Mouse (Mus musculus) intestine, embryonic 16.5 days (tissue): Measurements from ENCODE around the gene Lin52. TPM values are rescaled to one million over a fixed set of nuclear protein-coding genes. Genes with fewer than 3 reads are reported as not detected.

ENCODE experiments used
- ATAC-seq: fragments of 200-750 bp; cut with Nextera tagmentation; 2 replicates; pipeline ENCODE4 v1.8.0; 2017; ENCODE audit warnings: moderate TSS enrichment, moderate library complexity
- H3K27ac ChIP-seq: fragments of 300-500 bp; sonication (generic); 2 replicates; pipeline ENCODE4 v1.5.1; 2014; ENCODE audit warnings: mild to moderate bottlenecking, low read length
- H3K27me3 ChIP-seq: fragments of 300-500 bp; sonication (generic); replicated peaks from 2 replicates; pipeline ENCODE4 v1.6.1; 2014; ENCODE audit warnings: low read length, control low read depth, mixed read lengths; ENCODE audit not compliant: control insufficient read depth, insufficient read depth
- H3K36me3 ChIP-seq: fragments of 300-500 bp; sonication (generic); 2 replicates; pipeline ENCODE4 v1.6.1; 2014; ENCODE audit warnings: low read length, control low read depth; ENCODE audit not compliant: control insufficient read depth, insufficient read depth
- H3K4me1 ChIP-seq: fragments of 300-500 bp; sonication (generic); 2 replicates; pipeline ENCODE4 v1.6.1; 2014; ENCODE audit warnings: low read length, control low read depth, mixed read lengths; ENCODE audit not compliant: control insufficient read depth, insufficient read depth
- H3K4me2 ChIP-seq: fragments of 300-500 bp; sonication (generic); 2 replicates; pipeline ENCODE4 v1.6.1; 2014; ENCODE audit warnings: low read depth, low read length, control low read depth
- H3K4me3 ChIP-seq: fragments of 300-500 bp; sonication (generic); 2 replicates; pipeline ENCODE4 v1.5.1; 2014; ENCODE audit warnings: mild to moderate bottlenecking, low read length
- H3K9ac ChIP-seq: fragments of 300-500 bp; sonication (generic); 2 replicates; pipeline ENCODE4 v1.6.1; 2014; ENCODE audit warnings: low read depth, low read length
- H3K9me3 ChIP-seq: fragments of 300-500 bp; sonication (generic); 2 replicates; pipeline ENCODE4 v1.6.1; 2016; ENCODE audit warnings: low read length, control low read depth; ENCODE audit not compliant: control insufficient read depth
- WGBS: fragments of 180-500 bp; shearing (Covaris S2); extraction: QIAGEN DNeasy Blood & Tissue Kit; methylation state at CpG from one replicate; pipeline ENCODE4 v1.1.7; 2014; 5-methylcytosine and 5-hydroxymethylcytosine counted together
- polyA plus RNA-seq: library from polyadenylated mRNA; unstranded; fragments of >200 nt; fragmentation: Nextera tagmentation; extraction: Ambion mirVana; gene quantifications from 2 replicates; pipeline ENCODE4 v1.2.1, GENCODE M21; 2015

Gene Lin52
- polyA plus RNA-seq, 1 experiment from 2014 or later, result 14.7 TPM

DNA sequence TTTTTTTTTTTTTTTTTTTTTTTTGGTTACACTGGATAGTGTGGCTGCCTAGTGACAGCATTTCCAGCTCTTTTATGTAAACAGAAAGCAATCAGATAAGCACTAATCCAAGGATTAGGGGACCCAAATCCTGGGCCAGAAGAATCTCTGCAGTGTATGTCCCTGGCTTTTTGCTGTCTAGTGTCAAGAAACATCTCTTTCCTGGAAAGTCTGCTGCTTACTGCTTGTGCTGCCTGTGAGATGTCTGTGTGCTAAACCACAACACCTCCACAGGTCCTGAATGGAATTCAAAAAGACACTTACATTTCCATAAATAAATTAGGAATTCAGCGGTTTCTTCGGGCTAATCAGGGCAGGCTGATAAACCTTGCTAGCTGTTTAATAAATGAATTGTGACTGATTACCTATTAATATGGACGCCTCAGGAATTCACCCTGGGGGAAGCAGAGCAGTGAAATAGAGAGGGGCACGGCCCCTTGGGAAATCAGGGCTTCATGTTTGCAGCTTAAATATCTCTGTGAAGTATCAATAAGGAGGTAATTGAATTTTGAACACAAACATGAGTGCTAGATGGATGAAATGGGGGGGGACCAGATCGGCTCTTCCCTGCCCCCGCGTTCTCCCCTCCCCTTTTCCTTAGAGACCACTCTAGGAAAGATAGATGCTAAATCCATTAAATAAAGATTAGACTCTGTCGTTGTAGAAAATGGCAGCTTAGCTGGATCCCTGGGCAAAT is 49.5 kb downstream of the Lin52 start:
- 57% methylated on average over 8 of the region's 8 CpGs for WGBS

DNA sequence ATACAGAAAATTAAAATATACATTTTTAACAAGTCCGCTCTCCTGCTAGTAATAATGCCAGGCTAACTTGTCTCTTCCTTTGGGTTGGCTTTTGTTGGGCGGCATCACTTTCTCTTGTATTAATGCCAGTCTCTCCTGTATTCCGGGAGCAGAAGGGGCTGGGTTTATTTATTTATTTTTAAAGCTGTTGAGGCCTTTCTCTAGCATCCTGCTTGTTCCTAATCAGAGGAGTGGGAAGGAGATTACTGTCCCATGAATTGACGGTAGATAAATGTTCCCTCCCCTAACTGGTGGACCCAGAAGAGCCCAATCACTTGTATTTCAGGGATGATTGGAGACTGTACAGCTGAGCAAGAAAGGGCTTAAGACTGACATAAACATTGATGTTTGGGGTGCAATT is 50.1 kb downstream of the Lin52 start:
- H3K4me1 ChIP-seq, result no peaks in the 10 kb centered on the region
- H3K36me3 ChIP-seq, result no peaks in the 10 kb centered on the region
- no peak overlapping the region for H3K27ac ChIP-seq
- no peaks in the 10 kb centered on the region for H3K27me3 ChIP-seq
- WGBS, result 68% methylated on average over 4 of the region's 4 CpGs
- no peak overlapping the region for H3K4me3 ChIP-seq
- H3K4me2 ChIP-seq, result no peak overlapping the region
- H3K9me3 ChIP-seq, result no peaks in the 10 kb centered on the region
- H3K9ac ChIP-seq, result no peak overlapping the region
- ATAC-seq, result no peak

More for the DNA sequence above, 49.5 kb downstream of the Lin52 start:
- no peaks in the 10 kb centered on the region for H3K36me3 ChIP-seq
- H3K9me3 ChIP-seq, result no peaks in the 10 kb centered on the region
- no peak overlapping the region for H3K27ac ChIP-seq
- no peaks in the 10 kb centered on the region for H3K4me1 ChIP-seq
- H3K4me3 ChIP-seq, result no peak overlapping the region
- no peak overlapping the region for H3K4me2 ChIP-seq
- no peak overlapping the region for H3K9ac ChIP-seq
- no peaks in the 10 kb centered on the region for H3K27me3 ChIP-seq
- no peak for ATAC-seq

DNA sequence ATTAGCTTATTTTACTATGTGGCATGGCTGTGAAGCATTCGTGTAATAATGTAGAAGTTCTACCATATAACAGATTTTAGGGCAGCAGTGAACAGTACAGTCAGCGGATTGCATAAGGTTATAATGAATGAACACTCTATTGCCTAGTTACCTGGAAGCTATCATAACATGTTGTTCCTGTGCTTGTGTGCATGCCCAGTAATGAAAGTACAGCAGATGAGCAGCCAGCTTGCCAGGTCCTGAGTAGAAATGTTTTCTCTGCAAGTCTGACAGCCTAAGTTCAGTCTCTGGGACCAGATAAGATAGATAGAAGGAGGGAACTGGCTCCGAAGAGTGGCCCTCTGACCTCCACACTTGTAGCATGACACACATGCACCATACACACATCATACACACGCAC is 55.6 kb downstream of the Lin52 start:
- Histone ChIP-seq H3K9me3 (no peaks in the 10 kb centered on the region), H3K4me1 (no peaks in the 10 kb centered on the region), H3K36me3 (no peaks in the 10 kb centered on the region), H3K27ac (no peak overlapping the region), H3K4me2 (no peak overlapping the region), H3K27me3 (no peaks in the 10 kb centered on the region), H3K4me3 (no peak overlapping the region), H3K9ac (no peak overlapping the region)
- WGBS, result 89% methylated on average over 4 of the region's 4 CpGs
- ATAC-seq, result no peak

DNA sequence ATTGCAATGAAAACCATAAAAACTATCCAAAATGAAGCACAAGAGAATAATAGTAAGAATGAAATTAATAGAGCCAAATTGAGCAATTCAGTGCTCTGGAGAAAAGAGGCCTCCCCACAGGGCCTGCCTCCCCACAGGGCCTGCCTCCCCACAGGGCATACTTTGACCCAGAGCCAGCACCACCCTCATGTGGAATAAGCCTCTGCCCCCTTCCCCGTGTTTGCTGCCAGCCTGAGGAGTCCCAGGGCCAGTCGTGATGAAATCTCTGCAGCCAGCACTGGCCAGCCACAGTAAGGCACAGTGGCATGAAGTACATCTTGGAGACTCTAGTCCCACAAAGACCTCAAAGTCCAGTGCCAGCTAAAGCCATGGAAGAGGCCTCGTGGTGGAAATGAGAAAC is 60.8 kb downstream of the Lin52 start:
- H3K36me3 ChIP-seq, result no peaks in the 10 kb centered on the region
- H3K4me1 ChIP-seq, result no peaks in the 10 kb centered on the region
- no peak for ATAC-seq
- H3K9ac ChIP-seq, result no peak overlapping the region
- H3K27ac ChIP-seq, result no peak overlapping the region
- no peaks in the 10 kb centered on the region for H3K9me3 ChIP-seq
- no peak overlapping the region for H3K4me2 ChIP-seq
- H3K4me3 ChIP-seq, result no peak overlapping the region
- WGBS, result 64% methylated on average over 3 of the region's 3 CpGs
- no peaks in the 10 kb centered on the region for H3K27me3 ChIP-seq

DNA sequence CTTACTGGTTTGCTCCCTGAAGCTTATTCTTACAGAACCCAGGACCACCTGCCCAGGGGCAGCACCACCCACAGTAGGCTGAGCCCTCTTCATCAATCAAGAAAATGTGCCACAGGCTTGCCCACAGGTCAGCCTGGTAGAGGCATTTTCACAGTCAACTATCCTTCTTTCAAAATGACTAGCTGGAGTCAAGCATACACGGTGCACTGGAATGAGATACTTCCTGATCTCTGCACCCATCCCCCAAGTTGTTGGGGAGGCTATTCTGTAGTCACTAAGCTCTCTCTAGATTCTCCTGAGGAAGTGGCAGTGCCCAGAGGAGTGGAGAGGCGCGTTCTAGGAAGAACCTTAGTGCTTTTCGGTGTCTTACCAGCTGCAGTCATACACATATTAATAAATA is 64.3 kb downstream of the Lin52 start:
- Histone ChIP-seq H3K27me3 (no peaks in the 10 kb centered on the region), H3K9ac (no peak overlapping the region), H3K9me3 (no peaks in the 10 kb centered on the region), H3K36me3 (no peaks in the 10 kb centered on the region), H3K4me1 (no peaks in the 10 kb centered on the region), H3K27ac (no peak overlapping the region), H3K4me3 (no peak overlapping the region), H3K4me2 (no peak overlapping the region)
- WGBS, result 87% methylated on average over 4 of the region's 4 CpGs
- no peak for ATAC-seq

DNA sequence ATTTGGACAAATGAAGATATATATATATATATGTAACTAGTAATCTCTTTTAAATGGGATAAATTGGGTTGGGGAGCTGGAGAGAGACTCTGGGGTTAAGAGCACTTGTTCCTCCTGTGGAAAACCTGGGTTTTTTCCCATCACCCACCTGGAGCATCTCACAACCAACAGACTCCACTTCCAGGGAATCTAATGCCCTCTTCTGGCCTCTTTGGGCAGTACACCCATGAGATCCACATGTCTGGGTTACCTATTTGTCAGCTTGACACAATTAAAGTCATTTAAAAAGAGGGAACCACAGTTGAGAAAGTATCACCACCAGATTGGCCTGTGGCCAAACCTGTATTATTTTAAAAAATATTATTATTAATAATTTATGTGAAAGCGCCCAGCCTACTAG is 65.4 kb downstream of the Lin52 start:
- no peaks in the 10 kb centered on the region for H3K36me3 ChIP-seq
- no peak overlapping the region for H3K27ac ChIP-seq
- H3K4me1 ChIP-seq, result no peaks in the 10 kb centered on the region
- WGBS, result 100% methylated on average over 1 of the region's 1 CpGs
- ATAC-seq, result no peak
- H3K27me3 ChIP-seq, result no peaks in the 10 kb centered on the region
- no peak overlapping the region for H3K4me3 ChIP-seq
- no peak overlapping the region for H3K4me2 ChIP-seq
- no peaks in the 10 kb centered on the region for H3K9me3 ChIP-seq
- no peak overlapping the region for H3K9ac ChIP-seq

DNA sequence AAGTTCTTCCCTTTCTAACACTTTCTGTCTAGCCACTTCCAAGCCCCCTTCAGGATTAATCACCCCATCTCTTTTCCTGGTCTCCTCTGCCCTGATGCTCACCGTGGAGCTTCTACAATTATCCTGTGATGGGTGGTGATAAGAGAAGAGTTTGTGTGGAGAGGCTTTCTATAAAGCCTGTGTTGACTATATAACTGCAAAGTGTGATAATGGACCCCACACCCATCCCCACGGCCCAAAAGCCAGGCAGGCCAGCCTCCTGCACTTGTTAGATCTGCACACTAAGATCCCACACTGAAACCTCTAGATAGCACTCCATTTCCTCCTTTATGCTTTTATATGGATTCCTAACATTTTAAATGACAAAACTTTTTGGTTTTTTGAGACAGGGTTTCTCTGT is 66.8 kb downstream of the Lin52 start:
- Histone ChIP-seq H3K4me1 (no peaks in the 10 kb centered on the region), H3K27me3 (no peaks in the 10 kb centered on the region), H3K4me2 (no peak overlapping the region), H3K36me3 (no peaks in the 10 kb centered on the region), H3K4me3 (no peak overlapping the region), H3K9ac (no peak overlapping the region), H3K9me3 (no peaks in the 10 kb centered on the region), H3K27ac (no peak overlapping the region)
- ATAC-seq, result no peak
- 67% methylated on average over 2 of the region's 2 CpGs for WGBS

DNA sequence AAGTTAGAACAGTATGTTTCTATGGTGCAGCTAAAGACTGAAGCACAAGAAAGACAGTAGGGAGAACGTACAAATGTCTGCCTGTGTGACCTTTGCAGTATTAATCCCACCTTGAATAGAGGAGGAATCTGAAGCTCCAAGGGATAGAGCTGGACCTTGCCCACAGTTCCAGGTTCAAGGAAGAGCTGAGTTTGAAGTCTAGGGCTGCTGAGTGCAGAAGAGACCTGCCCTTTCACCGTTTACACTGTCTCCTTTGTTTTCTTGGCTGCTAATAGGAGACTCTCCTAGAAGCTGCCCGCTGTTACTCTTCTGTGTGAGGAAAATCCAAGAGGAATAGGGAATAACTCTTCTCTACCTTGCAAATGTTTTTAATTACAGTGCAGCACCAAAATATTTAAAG is 72.5 kb downstream of the Lin52 start:
- Histone ChIP-seq H3K4me3 (no peak overlapping the region), H3K9me3 (no peaks in the 10 kb centered on the region), H3K9ac (no peak overlapping the region), H3K27me3 (no peaks in the 10 kb centered on the region), H3K4me2 (no peak overlapping the region), H3K4me1 (peaks cover 2% of the 10 kb centered on the region; the same call in 1 of the 2 replicates), H3K36me3 (no peaks in the 10 kb centered on the region), H3K27ac (no peak overlapping the region)
- ATAC-seq, result peak; percentile 68
- 61% methylated on average over 3 of the region's 3 CpGs for WGBS

DNA sequence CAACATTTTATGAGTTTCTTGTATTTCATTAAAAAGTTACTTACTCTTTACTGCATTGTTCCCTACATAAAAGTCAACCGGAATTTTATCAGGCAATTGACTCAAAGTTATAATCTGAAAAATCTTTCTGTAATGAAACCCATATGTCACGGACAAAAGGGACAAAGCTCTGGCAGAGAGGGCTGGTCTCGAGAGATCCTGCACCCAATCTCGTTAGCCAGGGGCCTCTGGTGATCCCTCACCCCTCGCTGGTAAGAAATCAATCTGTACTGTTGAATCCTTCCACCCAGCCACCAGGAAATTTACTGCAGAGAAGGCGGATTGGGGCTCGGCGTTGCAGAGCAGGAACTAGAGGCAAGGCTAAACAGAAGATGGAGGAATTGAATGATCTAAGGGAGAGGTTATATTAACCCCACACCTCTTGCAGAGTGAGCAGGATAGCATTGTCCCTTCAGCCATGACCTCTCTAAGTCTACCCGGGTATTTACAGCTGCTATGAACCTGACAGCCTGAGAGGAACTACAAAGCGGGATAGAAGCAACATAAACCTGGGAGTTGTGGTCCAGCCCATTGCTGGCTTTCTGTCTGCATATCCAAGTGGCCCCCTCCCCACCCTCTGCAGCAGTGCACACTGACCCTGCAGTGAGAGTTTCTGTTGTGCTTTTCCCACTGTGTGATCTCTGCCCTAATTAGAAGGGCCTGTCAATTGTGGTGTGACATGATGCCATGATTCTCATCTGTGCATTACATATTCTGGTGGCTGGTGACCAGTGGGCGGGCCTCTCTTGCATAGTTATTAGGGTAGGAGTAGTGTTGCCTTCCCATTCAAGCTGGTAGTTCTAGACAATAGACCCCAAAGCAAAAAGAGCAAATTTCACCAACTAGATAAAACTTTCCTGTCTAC is 73.2 kb downstream of the Lin52 start:
- Histone ChIP-seq H3K9me3 (no peaks in the 10 kb centered on the region), H3K27me3 (no peaks in the 10 kb centered on the region), H3K9ac (no peak overlapping the region), H3K4me2 (no peak overlapping the region), H3K27ac (no peak overlapping the region), H3K4me3 (no peak overlapping the region), H3K36me3 (no peaks in the 10 kb centered on the region), H3K4me1 (peaks cover 2% of the 10 kb centered on the region; the same call in 1 of the 2 replicates)
- 60% methylated on average over 11 of the region's 11 CpGs for WGBS
- ATAC-seq, result no peak; the same call in 1 of the 2 replicates
